Mouse (Mus musculus): ENCODE data around the gene Psmd10. TPM values are rescaled to one million over a fixed set of nuclear protein-coding genes. Genes with fewer than 3 reads are reported as not detected.
A peak's percentile ranks its signal among the peaks of the same experiment; 100 is the strongest.

Psmd10 gene
- total and polyA plus RNA-seq, 3 experiments = 48.8 to 53.2 TPM; not detected in 1

DNA sequence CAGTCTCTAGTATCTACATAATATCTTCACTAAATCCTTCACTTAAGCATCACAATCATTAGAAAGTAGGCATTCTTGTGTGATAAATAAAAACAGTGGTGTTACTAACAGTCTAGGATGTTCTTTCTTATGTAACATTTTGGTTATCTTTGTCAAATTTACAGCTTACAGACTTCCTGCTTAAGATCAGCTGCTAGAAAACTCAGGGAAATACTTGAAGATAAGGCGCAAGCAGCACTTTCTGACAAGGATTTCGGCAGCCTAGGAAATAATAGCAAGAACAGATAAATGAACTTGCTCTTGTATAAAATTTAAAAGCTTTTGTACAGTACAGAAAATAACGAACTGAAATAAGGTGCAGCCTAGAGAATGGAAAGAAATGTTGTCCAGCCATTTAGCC, 23.3 kb downstream of the Psmd10 start (continued):
- TF ChIP-seq NELFE (IDR thresholded peaks at IDR 0.05; ENCODE audit: low read depth, low read length) = no peak

DNA sequence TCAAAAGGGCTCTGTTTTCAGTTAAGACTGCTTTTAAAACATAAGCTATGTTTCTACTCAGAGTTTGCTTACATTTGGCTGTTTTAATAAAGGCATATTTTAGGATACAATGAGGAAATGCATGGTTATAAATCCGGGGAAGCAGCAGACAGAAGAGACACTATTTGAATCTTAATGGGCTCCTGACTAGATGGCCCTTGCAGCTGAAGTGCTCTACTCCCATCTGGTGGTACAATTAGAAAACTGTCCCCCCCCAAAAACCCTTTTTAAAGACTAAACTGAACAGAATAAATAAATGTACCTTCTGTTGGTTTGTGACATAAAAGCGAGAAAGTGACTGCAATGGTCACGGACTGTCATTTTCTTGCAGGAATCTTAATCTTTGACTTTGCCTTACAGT, 24.5 kb downstream of the Psmd10 start:
- Histone ChIP-seq H3K4me3 (ENCODE audit: control insufficient read depth in 1 of 2, insufficient read depth in 1 of 2, low read depth in 2 of 2, low read length in 2 of 2) (no peak overlapping the region), H3K4me1 (ENCODE audit: control insufficient read depth in 1 of 2, insufficient read depth in 2 of 2, low read length in 2 of 2) (peaks cover 5 to 10% of the 10 kb centered on the region in 2 experiments), H3K9me3 (replicated peaks; ENCODE audit: insufficient read depth, low read length) (no peaks in the 10 kb centered on the region), H3K79me2 (ENCODE audit: control insufficient read depth, insufficient read depth, low read length, poor library complexity) (no peaks in the 10 kb centered on the region), H3K36me3 (ENCODE audit: control insufficient read depth in 1 of 2, insufficient read depth in 2 of 2, low read length in 2 of 2) (peaks cover 0 to 14% of the 10 kb centered on the region in 2 experiments; a peak in 2 of 4 replicates), H3K9ac (ENCODE audit: control insufficient read depth, low read depth, low read length, poor library complexity, severe bottlenecking) (no peak overlapping the region), H3K27ac (ENCODE audit: control insufficient read depth, low read depth, low read length) (no peak overlapping the region), H3K27me3 (ENCODE audit: control insufficient read depth in 1 of 2, insufficient read depth in 2 of 2, low read length in 2 of 2) (no peaks in the 10 kb centered on the region)
- DNase-seq (ENCODE audit: low read depth, low spot score) = peak; percentile 30
- TF ChIP-seq USF1 (IDR thresholded peaks at IDR 0.05; ENCODE audit: low read depth, low read length) (no peak), E2F4 (IDR thresholded peaks at IDR 0.05; ENCODE audit: borderline replicate concordance, low read depth, low read length) (no peak), ZC3H11A (IDR thresholded peaks at IDR 0.05; ENCODE audit: low read depth, low read length) (no peak), RAD21 (IDR thresholded peaks at IDR 0.05; ENCODE audit: low read depth, low read length) (peak; percentile 54), USF2 (IDR thresholded peaks at IDR 0.05; ENCODE audit: borderline replicate concordance in 1 of 2, insufficient read depth in 1 of 2, low read depth in 1 of 2, low read length in 2 of 2) (no peak), CHD2 (IDR thresholded peaks at IDR 0.05; ENCODE audit: low read length) (no peak), CTCF (IDR thresholded peaks at IDR 0.05 in 2 of 3, conservative IDR thresholded peaks at IDR 0.05 in 1 of 3; ENCODE audit: control insufficient read depth in 1 of 3, insufficient read depth in 1 of 3, low read depth in 2 of 3, low read length in 3 of 3, poor library complexity in 1 of 3, severe bottlenecking in 1 of 3) (peak; percentile 13 to 47 (median 27); a peak in 4 of 6 replicates), ZMIZ1 (IDR thresholded peaks at IDR 0.05; ENCODE audit: low read depth, low read length) (no peak), JUND (IDR thresholded peaks at IDR 0.05; ENCODE audit: low read depth, low read length) (no peak), POLR2A (IDR thresholded peaks at IDR 0.05; ENCODE audit: control insufficient read depth in 1 of 2, insufficient read depth in 1 of 2, low read depth in 1 of 2, low read length in 2 of 2, poor library complexity in 1 of 2) (no peak), RCOR1 (IDR thresholded peaks at IDR 0.05; ENCODE audit: low read depth, low read length) (no peak), TCF12 (IDR thresholded peaks at IDR 0.05; ENCODE audit: low read depth, low read length) (no peak), SMC3 (IDR thresholded peaks at IDR 0.05; ENCODE audit: low read depth, low read length) (peak; percentile 39), ZNF384 (IDR thresholded peaks at IDR 0.05; ENCODE audit: low read depth, low read length) (no peak), ETS1 (IDR thresholded peaks at IDR 0.05; ENCODE audit: low read depth, low read length) (no peak), POLR2AphosphoS2 (IDR thresholded peaks at IDR 0.05; ENCODE audit: low read length) (no peak)

DNA sequence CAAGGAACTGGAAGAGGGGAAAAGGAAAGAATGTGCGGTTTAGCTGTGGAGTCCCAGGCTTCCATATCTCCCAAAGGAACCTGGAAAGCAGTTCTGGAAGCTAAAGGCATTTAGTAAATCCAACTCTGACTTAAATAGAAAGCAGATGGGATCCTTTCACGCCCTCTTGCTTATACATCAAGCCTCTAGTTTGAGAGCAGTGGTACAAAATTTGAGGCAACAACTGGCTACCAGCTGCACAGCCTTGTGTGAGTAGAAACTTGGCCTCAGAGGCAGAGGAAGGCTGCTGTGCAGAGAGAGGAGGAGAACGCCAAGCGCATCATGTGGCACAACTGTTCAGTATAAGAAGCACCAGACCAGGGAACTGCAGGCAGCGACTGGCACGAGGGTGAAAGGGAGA, 35.2 kb downstream of the Psmd10 start:
- no peak for DNase-seq (ENCODE audit: low read depth, low spot score)
- Histone ChIP-seq H3K9me3 (replicated peaks; ENCODE audit: insufficient read depth, low read length) (no peaks in the 10 kb centered on the region), H3K4me1 (ENCODE audit: control insufficient read depth in 1 of 2, insufficient read depth in 2 of 2, low read length in 2 of 2) (no peaks in the 10 kb centered on the region), H3K36me3 (ENCODE audit: control insufficient read depth in 1 of 2, insufficient read depth in 2 of 2, low read length in 2 of 2) (no peaks in the 10 kb centered on the region), H3K79me2 (ENCODE audit: control insufficient read depth, insufficient read depth, low read length, poor library complexity) (no peaks in the 10 kb centered on the region), H3K27me3 (ENCODE audit: control insufficient read depth in 1 of 2, insufficient read depth in 2 of 2, low read length in 2 of 2) (peaks cover 3 to 5% of the 10 kb centered on the region in 2 experiments; a peak in 3 of 4 replicates), H3K4me3 (ENCODE audit: control insufficient read depth in 1 of 2, insufficient read depth in 1 of 2, low read depth in 2 of 2, low read length in 2 of 2) (no peak overlapping the region), H3K27ac (ENCODE audit: control insufficient read depth, low read depth, low read length) (no peak overlapping the region), H3K9ac (ENCODE audit: control insufficient read depth, low read depth, low read length, poor library complexity, severe bottlenecking) (no peak overlapping the region)
- TF ChIP-seq KAT2A (conservative IDR thresholded peaks at IDR 0.05; ENCODE audit: low read depth, low read length) (no peak), TBP (IDR thresholded peaks at IDR 0.05; ENCODE audit: low read depth, low read length) (no peak), POLR2A (IDR thresholded peaks at IDR 0.05; ENCODE audit: control insufficient read depth in 1 of 2, insufficient read depth in 1 of 2, low read depth in 1 of 2, low read length in 2 of 2, poor library complexity in 1 of 2) (no peak), ZKSCAN1 (IDR thresholded peaks at IDR 0.05; ENCODE audit: low read depth, low read length) (no peak), CHD1 (IDR thresholded peaks at IDR 0.05; ENCODE audit: low read depth, low read length) (no peak), MAX (IDR thresholded peaks at IDR 0.05; ENCODE audit: low read length) (no peak), POLR2AphosphoS5 (IDR thresholded peaks at IDR 0.05; ENCODE audit: borderline replicate concordance, low read depth, low read length) (no peak), SIN3A (IDR thresholded peaks at IDR 0.05; ENCODE audit: low read length) (no peak), ELF1 (IDR thresholded peaks at IDR 0.05; ENCODE audit: low read depth, low read length) (no peak), BHLHE40 (IDR thresholded peaks at IDR 0.05; ENCODE audit: borderline replicate concordance, low read depth, low read length) (no peak), ZNF384 (IDR thresholded peaks at IDR 0.05; ENCODE audit: low read depth, low read length) (no peak), GABPA (IDR thresholded peaks at IDR 0.05; ENCODE audit: low read depth, low read length) (no peak), ZMIZ1 (IDR thresholded peaks at IDR 0.05; ENCODE audit: low read depth, low read length) (no peak), JUND (IDR thresholded peaks at IDR 0.05; ENCODE audit: low read depth, low read length) (no peak), NELFE (IDR thresholded peaks at IDR 0.05; ENCODE audit: low read depth, low read length) (no peak), TAL1 (IDR thresholded peaks at IDR 0.05; ENCODE audit: low read length) (no peak), HCFC1 (IDR thresholded peaks at IDR 0.05; ENCODE audit: low read depth, low read length) (no peak), GATA1 (IDR thresholded peaks at IDR 0.05; ENCODE audit: low read depth, low read length) (no peak)
